ENCODE assay signal across 8 mouse cellular contexts in genomic region chr1:189882886-189883285, GRCm38 (mm10). TPM values are rescaled to one million over a fixed set of nuclear protein-coding genes. Genes with fewer than 3 reads are reported as not detected.
A peak's percentile ranks its signal among the peaks of the same experiment; 100 is the strongest.
DNase-seq lines count a peak whose midpoint lies in the region; ATAC-seq and TF ChIP-seq lines count a peak whose summit lies in the region.

No protein-coding gene starts in this region.

- peak overlapping the region; percentile 30; the same call in 1 of the 2 replicates for H3K27ac ChIP-seq in hindbrain, embryonic 10.5 days
- H3K27ac ChIP-seq in hindbrain, embryonic 13.5 days, result no peak overlapping the region
- H3K27ac ChIP-seq in limb, embryonic 12.5 days, result peak overlapping the region; percentile 56; the same call in 1 of the 2 replicates

- H3K4me3 ChIP-seq in hindbrain, embryonic 10.5 days, result no peak overlapping the region
- no peak overlapping the region for H3K4me3 ChIP-seq in hindbrain, embryonic 13.5 days
- H3K4me3 ChIP-seq in limb, embryonic 12.5 days (replicated peaks), result no peak overlapping the region
- no peak overlapping the region for H3K4me3 ChIP-seq in myocyte

- no peak overlapping the region for H3K9ac ChIP-seq in hindbrain, embryonic 13.5 days
- no peak overlapping the region for H3K9ac ChIP-seq in limb, embryonic 12.5 days (replicated peaks)

- peaks cover 26% of the 10 kb centered on the region for H3K36me3 ChIP-seq in hindbrain, embryonic 10.5 days
- peaks cover 9% of the 10 kb centered on the region; the same call in 1 of the 2 replicates for H3K36me3 ChIP-seq in hindbrain, embryonic 13.5 days
- H3K36me3 ChIP-seq in limb, embryonic 12.5 days, result peaks cover 43% of the 10 kb centered on the region
- H3K36me3 ChIP-seq in myocyte (ENCODE audit: control insufficient read depth, insufficient read depth), result no peaks in the 10 kb centered on the region

- H3ac ChIP-seq in myocyte (ENCODE audit: control insufficient read depth, insufficient read length), result no peak overlapping the region

- H3K27me3 ChIP-seq in hindbrain, embryonic 10.5 days (ENCODE audit: insufficient read depth, poor library complexity, severe bottlenecking), result no peaks in the 10 kb centered on the region
- no peaks in the 10 kb centered on the region for H3K27me3 ChIP-seq in hindbrain, embryonic 13.5 days
- no peaks in the 10 kb centered on the region for H3K27me3 ChIP-seq in limb, embryonic 12.5 days
- H3K27me3 ChIP-seq in myocyte (ENCODE audit: control insufficient read depth, insufficient read depth, insufficient read length), result no peaks in the 10 kb centered on the region

- H3K4me2 ChIP-seq in hindbrain, embryonic 13.5 days, result no peak overlapping the region
- no peak overlapping the region for H3K4me2 ChIP-seq in limb, embryonic 12.5 days
- H3K4me2 ChIP-seq in myocyte (ENCODE audit: low read depth), result no peak overlapping the region

- H3K9me3 ChIP-seq in hindbrain, embryonic 10.5 days, result no peaks in the 10 kb centered on the region
- H3K9me3 ChIP-seq in hindbrain, embryonic 13.5 days, result no peaks in the 10 kb centered on the region
- H3K9me3 ChIP-seq in limb, embryonic 12.5 days, result no peaks in the 10 kb centered on the region

- no peaks in the 10 kb centered on the region for H3K79me2 ChIP-seq in myocyte (ENCODE audit: control insufficient read depth, insufficient read depth)

- peaks cover 28% of the 10 kb centered on the region for H3K4me1 ChIP-seq in hindbrain, embryonic 10.5 days (replicated peaks)
- peaks cover 24% of the 10 kb centered on the region for H3K4me1 ChIP-seq in hindbrain, embryonic 13.5 days (replicated peaks)
- peaks cover 12% of the 10 kb centered on the region for H3K4me1 ChIP-seq in limb, embryonic 12.5 days (replicated peaks)

- no peak for ATAC-seq in hindbrain, embryonic 13.5 days (ENCODE audit: low FRiP score)
- peak; percentile 56 for ATAC-seq in CD4-positive, CD25-positive, alpha-beta regulatory T cell, adult 4 months
- ATAC-seq in granulocyte monocyte progenitor cell, adult 5-6 weeks (replicated peaks; ENCODE audit: poor library complexity, severe bottlenecking), result peak; percentile 41
- peak; percentile 42; the same call in 1 of the 2 replicates for ATAC-seq in limb, embryonic 12.5 days (ENCODE audit: insufficient number of reproducible peaks, insufficient read depth, low FRiP score, low TSS enrichment, low read depth)

- peak; percentile 56 for DNase-seq in hindbrain, embryonic 10.5 days (ENCODE audit: low spot score)
- peak; percentile 20 for DNase-seq in c-Kit-negative CD71-positive TER-119-positive erythroid progenitor cells, embryonic 14.5 days (ENCODE audit: low read depth, low spot score)
- peak; percentile 57 for DNase-seq in yolk sac, embryonic 10.5 days (ENCODE audit: low spot score)

- TF ChIP-seq POLR2A in myocyte (IDR thresholded peaks at IDR 0.05; ENCODE audit: insufficient read length, low read depth), result no peak

- 58% methylated on average over 7 of the region's 7 CpGs for whole genome bisulfite sequencing in hindbrain, embryonic 10.5 days
- WGBS in hindbrain, embryonic 13.5 days, result 61% methylated on average over 7 of the region's 7 CpGs
- WGBS in limb, embryonic 12.5 days, result 41% methylated on average over 7 of the region's 7 CpGs

TF ChIP-seq in myocyte, 11 proteins besides CTCF, POLR2A, EP300 and RAD21:
- peak in 2 of 3 experiments; percentile 51 to 65 for TF ChIP-seq MYOD1 (IDR thresholded peaks at IDR 0.05; ENCODE audit: control insufficient read depth in 1 of 3, insufficient read length in 2 of 3, low read depth in 2 of 3)
- no peak for TF ChIP-seq CEBPB (IDR thresholded peaks at IDR 0.05; ENCODE audit: insufficient read depth, poor library complexity, severe bottlenecking)
- peak in 1 of 3 experiments; percentile 29 for TF ChIP-seq MYOG (IDR thresholded peaks at IDR 0.05; ENCODE audit: control insufficient read depth in 1 of 3, insufficient read depth in 1 of 3, insufficient read length in 2 of 3, low read depth in 2 of 3)
- TF ChIP-seq E2F4 (IDR thresholded peaks at IDR 0.05; ENCODE audit: insufficient read depth), result no peak
TF ChIP-seq in myocyte: peak in this region for 2.

RNA-seq across cellular contexts. Expression of gene Smyd2, which starts 39.3 kb away (rescaled TPM):
- polyA plus RNA-seq in hindbrain, embryonic 10.5 days (2016; fragmentation: Nextera tagmentation; extraction: Ambion mirVana), result 59.7 and 66.7 TPM in 2 replicates
- polyA plus RNA-seq in hindbrain, embryonic 13.5 days (2015; fragmentation: Nextera tagmentation; extraction: Ambion mirVana), result 53.6 and 56.1 TPM in 2 replicates
- 1 to 10 TPM; 6.7 to 8.9 TPM for polyA plus RNA-seq in CD4-positive, CD25-positive, alpha-beta regulatory T cell, adult 4 months (2017; shearing (Covaris generic))
- total RNA-seq in granulocyte monocyte progenitor cell, adult 5-6 weeks (2014; fragmentation: Nextera tagmentation), result 72.5 and 97.7 TPM in 2 replicates
- 97.8 and 98.0 TPM in 2 replicates for total RNA-seq in granulocyte monocyte progenitor cell, adult 5-6 weeks (2017)
- 74.3 and 82.8 TPM in 2 replicates for polyA plus RNA-seq in limb, embryonic 12.5 days (2016; fragmentation: Nextera tagmentation; extraction: Ambion mirVana)
- polyA plus RNA-seq in myocyte (2012; fragmentation: generic; extraction: Trizol), result 57.7 TPM
